Mouse (Mus musculus) embryonic stem cell, embryonic (primary cell): ENCODE data around the gene Notch2.
"Not testable (repeated sequence)": the region's sequence is repeated elsewhere in the genome, so short reads cannot be mapped to it uniquely, and the experiment has no call there.

Experiments used
- CTCF ChIA-PET, 4 experiments: fragments of 300-600 bp in 2 of 4; fragments of 350-600 bp in 2 of 4; sonication (Branson Sonifier 250); formaldehyde crosslinking; loops; one replicate each; lab custom pipeline; 2022; ENCODE audit warnings: inconsistent platforms in 2 of 4; lab: Charles Lee
- POLR2A ChIA-PET, 4 experiments: fragments of 300-600 bp in 2 of 4; fragments of 350-600 bp in 2 of 4; sonication (Branson Sonifier 250); formaldehyde crosslinking; loops; one replicate each; lab custom pipeline; 2022; ENCODE audit warnings: antibody characterized with exemption in 4 of 4, inconsistent platforms in 1 of 4; lab: Charles Lee

Gene Notch2

DNA sequence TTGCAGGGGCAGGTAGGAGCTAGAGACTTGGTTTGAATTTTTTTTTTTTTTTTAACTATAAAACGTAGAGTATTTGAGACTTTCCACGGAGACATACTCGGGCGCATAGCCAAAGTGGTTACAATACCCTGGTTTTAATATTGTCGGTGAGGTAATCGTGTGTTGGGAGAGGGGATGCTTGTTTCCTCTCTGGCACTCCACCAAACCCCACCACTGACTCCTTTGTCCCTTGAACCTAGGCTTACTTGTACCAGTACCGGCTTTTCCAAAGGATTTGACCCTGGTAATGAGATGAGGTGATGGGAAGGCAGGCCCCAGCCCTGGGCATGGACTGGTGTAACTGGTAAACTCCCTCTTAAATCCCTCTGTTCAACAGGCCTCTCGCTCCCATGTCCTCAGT, 25.3 kb downstream of the Notch2 start:
- ChIA-PET CTCF (interaction anchor here in 1 of 4 experiments (0.6 kb wide), 1 partner anchor 1760 kb away, joined by 4 read pairs; no protein-coding TSS in a partner anchor), POLR2A (interaction anchor here in 3 of 4 experiments (0.7 to 1.5 kb wide), 5 partner anchors 8 to 130 kb away, joined by 3 to 7 read pairs (median 5); no protein-coding TSS in a partner anchor)

DNA sequence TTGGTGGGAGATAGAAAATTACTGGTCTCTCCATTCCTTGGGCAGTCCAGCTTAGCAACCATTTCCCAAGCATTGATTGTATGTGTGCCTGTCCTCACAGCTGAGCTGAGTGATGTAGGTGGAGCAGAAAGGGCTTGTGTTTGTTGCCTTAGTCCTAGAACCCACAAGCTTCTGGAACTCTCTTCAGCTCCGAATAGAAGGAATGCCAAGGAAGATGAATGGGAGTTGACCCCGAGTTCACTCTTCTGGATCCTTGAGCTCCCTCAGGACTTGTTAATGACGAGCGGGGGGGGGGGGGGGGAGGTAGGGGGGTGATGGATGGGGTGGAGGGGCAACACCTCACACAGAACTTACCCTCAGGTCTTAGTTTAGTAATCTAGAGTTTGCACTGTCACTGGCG, 25.9 kb downstream of the Notch2 start:
- CTCF ChIA-PET: interaction anchor here in 1 of 4 experiments (0.6 kb wide), 1 partner anchor 1760 kb away, joined by 4 read pairs; no protein-coding TSS in a partner anchor
- POLR2A ChIA-PET: interaction anchor here in 2 of 4 experiments (0.8 to 1.5 kb wide), 6 partner anchors 9 to 27 kb away, joined by 3 to 7 read pairs (median 4); partner anchors contain the start of gene Notch2 (in 2 of the 2)

DNA sequence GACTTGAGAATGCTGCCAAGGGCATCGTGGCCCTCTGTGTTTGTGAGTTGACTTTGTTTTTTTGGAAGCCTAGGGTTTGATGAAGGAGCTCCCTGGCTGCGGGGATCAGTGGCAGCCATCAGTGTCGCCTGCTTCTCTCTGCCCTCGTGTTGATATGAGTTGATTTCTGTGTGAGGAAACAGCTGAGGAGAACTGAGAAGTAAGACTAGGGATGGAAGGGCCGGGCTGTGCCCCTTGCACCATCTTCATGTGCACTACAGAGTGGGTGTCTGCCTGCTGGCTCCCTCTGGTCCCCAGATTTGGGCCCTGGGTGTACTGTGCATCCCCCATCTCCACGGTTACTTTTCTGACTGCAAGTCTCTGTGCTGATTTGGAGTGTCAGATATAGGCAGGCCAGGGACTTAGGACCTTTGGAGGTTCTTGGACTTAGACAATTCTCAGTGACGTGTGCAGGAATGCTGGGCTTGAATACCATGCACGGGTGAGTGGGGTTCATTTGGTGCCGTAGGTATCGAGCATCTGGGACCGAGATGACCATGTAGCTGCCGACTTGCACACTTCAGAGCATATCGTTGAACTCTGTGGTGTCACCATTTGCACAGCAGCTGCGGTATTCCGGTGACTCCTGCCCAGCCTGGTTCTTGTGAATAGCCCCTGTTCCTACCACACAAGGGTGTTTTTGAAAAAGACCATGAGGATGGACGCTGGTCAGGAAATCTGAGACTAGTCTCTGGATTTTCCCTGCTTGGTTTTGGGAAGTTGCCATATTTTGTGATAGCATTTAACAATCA, 26.5 kb downstream of the Notch2 start:
- ChIA-PET POLR2A (interaction anchor here in 2 of 4 experiments (0.8 to 1.5 kb wide), 5 partner anchors 9 to 27 kb away, joined by 3 to 5 read pairs (median 4); partner anchors contain the start of gene Notch2 (in 2 of the 2)), CTCF (no interaction called here)

DNA sequence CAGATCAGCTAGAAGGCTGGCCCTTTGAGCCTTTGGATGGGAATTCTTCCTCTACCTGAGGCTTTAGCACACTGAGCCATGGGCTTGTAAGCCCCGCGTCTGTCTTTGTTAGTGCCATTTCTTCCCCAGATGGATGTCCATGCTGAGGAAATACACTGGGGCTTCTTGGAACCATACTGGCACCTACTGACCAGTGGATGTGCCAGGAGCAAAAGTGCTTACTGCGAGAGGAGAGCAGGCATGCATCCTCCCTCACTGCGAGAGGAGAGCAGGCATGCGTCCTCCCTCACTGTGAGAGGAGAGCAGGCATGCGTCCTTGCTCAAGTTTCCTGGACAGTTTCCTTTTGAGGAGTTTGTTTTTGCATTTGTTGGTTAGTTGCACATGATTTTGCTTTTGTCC, 27.5 kb downstream of the Notch2 start:
- CTCF ChIA-PET: interaction anchor here in 1 of 4 experiments (1.0 kb wide), 1 partner anchor 58 kb away, joined by 3 read pairs; no protein-coding TSS in a partner anchor
- POLR2A ChIA-PET: interaction anchor here in 1 of 4 experiments (1.4 to 1.5 kb wide), 2 partner anchors 16 to 27 kb away, joined by 4 read pairs; partner anchors contain the start of gene Notch2

DNA sequence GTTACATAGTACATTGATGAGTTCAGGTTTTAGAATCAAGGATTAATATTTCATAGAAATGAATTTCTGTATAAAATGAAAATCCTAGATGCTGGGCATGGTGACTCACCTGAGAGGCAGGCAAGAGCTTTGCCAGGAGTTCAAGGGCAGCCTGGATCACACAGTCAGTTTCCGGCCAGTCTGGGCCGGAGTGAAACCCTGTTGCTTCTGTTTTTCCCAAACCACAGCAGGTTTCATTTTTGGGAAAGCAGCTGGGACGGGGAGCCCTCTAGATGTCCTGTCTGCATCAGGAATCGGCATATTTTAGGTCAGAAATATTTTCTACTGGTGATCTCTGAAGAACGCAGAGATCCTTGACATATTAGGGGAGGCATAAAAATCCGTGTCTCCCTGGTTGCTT, 29.0 kb downstream of the Notch2 start:
- POLR2A ChIA-PET: interaction anchor here in 2 of 4 experiments (0.6 to 1.6 kb wide), 6 partner anchors 18 to 1555 kb away, joined by 3 to 5 read pairs (median 4); partner anchors contain the start of gene Notch2 (in 2 of the 2)

DNA sequence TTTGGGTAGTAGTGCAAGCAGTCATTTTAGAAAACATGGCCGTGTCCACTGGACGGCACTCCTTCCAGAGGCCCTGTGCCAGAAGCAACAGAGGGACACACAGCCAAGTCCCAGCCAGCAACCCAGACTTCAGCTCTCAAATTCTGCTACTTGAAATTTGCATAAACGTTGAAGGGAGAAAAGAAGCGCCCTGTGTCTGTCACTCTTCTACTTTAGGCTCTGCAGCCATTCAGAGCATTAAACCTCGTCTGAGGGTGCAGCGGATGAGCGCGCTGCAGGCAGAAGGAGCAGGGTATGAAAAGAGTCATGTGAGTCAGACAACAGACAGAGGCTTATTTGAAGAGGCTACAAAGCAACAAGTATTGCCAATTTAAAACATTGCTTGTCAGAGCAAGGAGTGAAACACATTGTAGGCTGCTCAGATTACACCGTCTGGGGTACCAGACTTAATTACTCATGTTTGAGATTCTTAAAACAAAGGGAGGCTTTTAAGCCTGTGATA, 29.7 kb downstream of the Notch2 start:
- ChIA-PET POLR2A (interaction anchor here in 3 of 4 experiments (0.7 to 1.6 kb wide), 4 partner anchors 29 to 203 kb away, joined by 3 to 4 read pairs (median 3); partner anchors contain the start of gene Notch2 (in 2 of the 3)), CTCF (interaction anchor here in 1 of 4 experiments (0.6 kb wide), 1 partner anchor 359 kb away, joined by 3 read pairs; no protein-coding TSS in a partner anchor)

More for the DNA sequence above, 29.0 kb downstream of the Notch2 start:
- CTCF ChIA-PET: interaction anchor here in 2 of 4 experiments (0.6 to 0.7 kb wide), 2 partner anchors 116 to 358 kb away, joined by 3 to 9 read pairs; no protein-coding TSS in a partner anchor

DNA sequence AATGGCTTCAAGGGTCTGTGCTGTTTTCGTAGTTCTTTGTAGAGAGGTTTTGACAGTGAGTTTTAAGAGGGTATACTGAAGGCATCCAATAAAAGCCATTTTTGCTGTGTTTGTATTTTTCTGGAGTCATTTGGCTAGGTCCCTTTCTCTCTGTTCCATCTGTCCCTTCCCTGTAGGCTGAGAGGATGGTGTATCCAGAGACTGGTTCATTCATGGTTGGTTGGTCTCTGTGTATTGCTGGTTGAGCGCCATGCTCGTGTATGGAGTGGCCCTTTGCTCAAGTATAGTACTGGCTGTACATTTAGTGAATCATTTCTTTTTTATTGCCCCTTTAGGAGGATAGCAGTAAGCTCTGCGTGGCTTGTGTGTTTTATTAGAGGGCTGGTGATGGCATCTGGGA, 30.3 kb downstream of the Notch2 start:
- ChIA-PET CTCF (no interaction called here), POLR2A (interaction anchor here in 1 of 4 experiments (1.6 kb wide), 2 partner anchors 11 to 30 kb away, joined by 4 read pairs; partner anchors contain the start of gene Notch2)

DNA sequence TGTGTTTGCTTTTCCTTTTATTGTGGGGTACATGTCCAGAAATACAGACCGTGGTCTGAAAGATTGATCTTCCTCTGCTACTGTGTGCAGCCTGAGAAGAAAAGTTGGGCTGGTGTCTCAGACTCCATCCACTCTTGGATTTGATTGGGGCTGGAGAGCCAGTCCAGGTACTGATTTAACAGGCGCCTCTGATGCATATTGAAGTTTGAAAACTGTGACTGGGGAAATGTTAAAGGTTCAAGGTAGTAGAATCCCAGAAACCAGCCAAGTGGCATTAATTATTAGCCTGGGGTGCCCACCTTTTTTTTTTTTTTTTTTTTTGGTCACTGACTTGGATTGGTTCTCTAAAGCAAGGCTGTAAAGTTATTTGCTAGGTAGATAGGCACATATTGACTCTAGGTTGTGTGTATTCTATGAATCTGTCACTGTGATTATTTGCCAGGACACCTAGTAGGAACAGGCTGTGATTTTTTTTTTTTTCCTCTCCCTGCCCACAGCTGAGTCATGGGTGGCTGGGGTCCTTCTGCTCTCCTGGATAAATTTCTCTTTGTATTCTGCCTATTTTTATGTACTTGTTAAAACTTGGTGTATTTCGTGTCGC, 31.5 kb downstream of the Notch2 start:
- ChIA-PET CTCF (interaction anchor here in 1 of 4 experiments (0.7 kb wide), 1 partner anchor 7 kb away, joined by 3 read pairs; no protein-coding TSS in a partner anchor), POLR2A (interaction anchor here in 2 of 4 experiments (0.7 to 1.7 kb wide), 6 partner anchors 7 to 153 kb away, joined by 3 to 5 read pairs (median 4); no protein-coding TSS in a partner anchor)

DNA sequence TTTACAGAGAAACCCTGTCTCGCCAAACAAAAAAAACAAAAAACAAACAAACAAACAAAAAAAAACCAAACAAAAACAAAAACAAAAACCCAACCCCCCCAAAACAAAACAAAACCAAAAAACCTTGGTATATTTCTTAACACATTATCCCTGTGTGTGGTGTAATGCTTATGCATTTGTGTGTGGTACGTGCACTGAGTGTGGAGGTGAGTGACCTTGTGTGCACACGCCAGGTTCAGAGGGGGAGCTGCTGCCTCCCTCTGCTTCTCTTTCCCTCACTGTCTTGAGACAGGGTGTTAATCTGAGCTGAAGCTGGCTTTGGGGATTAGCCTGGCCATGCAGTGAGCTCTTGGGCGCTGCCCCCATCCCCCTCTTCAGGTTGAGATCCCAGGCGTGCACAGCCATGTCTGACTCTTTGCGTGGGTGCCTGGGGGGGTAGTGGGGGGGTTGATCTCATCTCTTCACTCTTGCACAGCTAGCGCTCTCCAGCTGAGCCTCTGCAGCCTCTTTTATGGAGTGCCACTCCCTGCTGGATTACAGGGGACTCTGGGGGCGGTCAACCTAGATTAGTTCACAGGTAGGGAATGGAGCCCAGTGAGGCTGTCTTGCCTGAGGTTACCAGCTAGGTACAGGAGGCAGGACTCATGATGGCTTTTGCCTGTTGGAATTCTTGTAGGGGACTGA, 32.3 kb downstream of the Notch2 start:
- CTCF ChIA-PET: interaction anchor here in 3 of 4 experiments (0.6 to 0.7 kb wide), 3 partner anchors 8 to 268 kb away, joined by 3 to 9 read pairs (median 3); no protein-coding TSS in a partner anchor

DNA sequence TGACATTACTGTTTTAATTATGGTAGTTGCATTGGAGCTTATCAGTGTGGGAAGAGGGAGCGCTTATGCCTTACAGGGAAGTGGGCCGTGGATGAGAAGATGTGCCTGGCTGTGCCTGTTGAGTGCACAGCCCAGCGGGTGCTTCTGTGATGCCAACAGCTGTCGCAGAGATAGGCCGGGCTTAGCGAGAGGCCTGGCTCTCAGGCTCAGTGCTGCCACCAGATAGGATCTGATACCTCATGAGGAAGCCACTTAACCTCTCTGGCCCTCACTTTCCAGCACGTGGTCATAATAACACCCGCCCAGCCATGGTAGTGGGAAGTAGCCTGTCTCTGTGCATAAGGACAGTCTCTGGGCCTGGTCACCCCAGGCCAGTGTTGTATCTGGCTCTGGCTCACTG, 33.0 kb downstream of the Notch2 start:
- POLR2A ChIA-PET: interaction anchor here in 3 of 4 experiments (0.5 to 1.7 kb wide), 6 partner anchors 9 to 39 kb away, joined by 3 to 6 read pairs (median 4); partner anchors contain the start of gene Notch2 (in 2 of the 3)
- CTCF ChIA-PET: interaction anchor here in 1 of 4 experiments (0.6 kb wide), 1 partner anchor 124 kb away, joined by 3 read pairs; no protein-coding TSS in a partner anchor

More for the DNA sequence above, 32.3 kb downstream of the Notch2 start:
- POLR2A ChIA-PET: interaction anchor here in 3 of 4 experiments (0.6 to 1.7 kb wide), 9 partner anchors 8 to 456 kb away, joined by 3 to 6 read pairs (median 4); partner anchors contain the start of gene Notch2 (in 2 of the 3)

DNA sequence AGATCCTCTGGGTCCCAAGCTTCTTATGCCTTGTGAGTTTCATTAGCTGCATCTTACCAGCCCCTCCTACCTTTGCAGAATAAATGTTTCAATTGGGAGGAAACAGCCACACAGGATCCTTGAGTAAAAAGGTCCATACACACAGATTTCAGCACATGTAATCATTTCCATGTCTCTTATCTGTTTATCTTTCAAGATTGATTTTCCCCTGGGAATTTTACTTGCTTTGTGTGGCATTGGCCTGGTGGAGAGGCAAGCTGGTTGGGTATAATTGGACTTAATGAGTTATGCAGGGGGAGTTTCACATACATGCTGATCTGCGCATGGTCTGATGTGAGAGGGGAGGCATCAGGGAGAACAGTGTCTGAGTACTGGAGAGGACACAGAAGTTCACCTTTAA, 36.3 kb downstream of the Notch2 start:
- POLR2A ChIA-PET: interaction anchor here in 1 of 4 experiments (0.7 kb wide), 1 partner anchor 62 kb away, joined by 3 read pairs; no protein-coding TSS in a partner anchor
- CTCF ChIA-PET: no interaction called here

DNA sequence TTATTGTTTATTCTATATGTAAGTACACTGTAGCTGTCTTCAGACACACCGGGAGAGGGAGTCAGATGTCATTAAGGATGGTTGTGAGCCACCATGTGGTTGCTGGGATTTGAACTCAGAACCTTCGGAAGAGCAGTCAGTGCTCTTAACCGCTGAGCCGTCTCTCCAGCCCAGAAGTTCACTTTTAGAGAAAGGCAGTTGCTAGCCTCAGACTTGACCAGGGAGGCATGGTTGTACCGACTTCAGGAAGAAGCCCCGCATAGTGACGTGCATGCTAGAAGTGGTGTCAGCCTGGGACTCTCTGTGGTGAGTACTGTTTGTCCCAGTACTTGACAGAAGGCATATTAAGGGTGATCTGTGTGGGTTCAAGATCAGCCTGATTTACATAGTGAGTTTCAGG, 36.8 kb downstream of the Notch2 start:
- POLR2A ChIA-PET, CTCF ChIA-PET: not testable (repeated sequence)

DNA sequence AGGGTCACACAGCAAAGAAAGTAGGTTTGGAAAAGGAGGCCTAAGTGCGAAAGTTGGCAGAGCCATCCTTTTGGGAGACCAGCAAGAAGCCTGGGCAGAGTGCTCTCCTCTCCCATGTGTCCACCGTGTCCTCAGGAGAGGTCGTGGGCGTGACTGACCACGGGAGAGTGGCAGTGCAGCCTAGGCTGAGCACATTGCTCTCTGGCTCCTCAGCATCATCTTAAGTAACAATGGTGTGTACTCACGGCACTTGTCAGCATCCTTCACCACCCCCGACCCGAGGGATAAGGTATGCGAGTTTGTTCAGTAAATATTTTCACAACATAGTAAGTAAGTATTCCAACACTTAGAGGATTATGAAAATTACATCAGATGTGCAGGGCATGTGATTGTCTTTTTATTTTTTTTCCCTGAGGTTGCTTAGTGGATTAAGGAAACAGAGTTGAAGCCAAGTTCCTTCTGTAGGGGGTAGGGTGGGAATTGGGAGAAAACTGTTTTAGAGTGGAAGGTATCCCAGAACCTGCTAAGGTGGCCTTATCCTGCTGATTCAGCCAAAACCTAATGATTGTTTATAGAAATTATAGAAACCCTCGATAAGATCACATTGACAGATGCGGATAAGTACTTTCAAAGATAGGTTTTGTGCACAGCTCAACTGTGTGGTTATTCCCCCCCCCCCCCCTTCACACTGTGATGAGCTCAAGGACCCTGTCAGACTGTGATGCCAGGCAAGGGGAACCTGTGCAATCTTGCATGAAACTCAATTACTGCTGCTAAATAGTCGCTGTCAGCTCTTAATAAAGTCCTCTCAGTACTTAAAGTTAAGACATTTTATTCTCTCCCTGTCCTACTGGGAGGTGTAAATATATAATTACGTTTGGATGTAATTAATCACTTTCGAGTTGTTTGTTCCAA, 37.4 kb downstream of the Notch2 start:
- ChIA-PET CTCF (no interaction called here), POLR2A (no interaction called here)

DNA sequence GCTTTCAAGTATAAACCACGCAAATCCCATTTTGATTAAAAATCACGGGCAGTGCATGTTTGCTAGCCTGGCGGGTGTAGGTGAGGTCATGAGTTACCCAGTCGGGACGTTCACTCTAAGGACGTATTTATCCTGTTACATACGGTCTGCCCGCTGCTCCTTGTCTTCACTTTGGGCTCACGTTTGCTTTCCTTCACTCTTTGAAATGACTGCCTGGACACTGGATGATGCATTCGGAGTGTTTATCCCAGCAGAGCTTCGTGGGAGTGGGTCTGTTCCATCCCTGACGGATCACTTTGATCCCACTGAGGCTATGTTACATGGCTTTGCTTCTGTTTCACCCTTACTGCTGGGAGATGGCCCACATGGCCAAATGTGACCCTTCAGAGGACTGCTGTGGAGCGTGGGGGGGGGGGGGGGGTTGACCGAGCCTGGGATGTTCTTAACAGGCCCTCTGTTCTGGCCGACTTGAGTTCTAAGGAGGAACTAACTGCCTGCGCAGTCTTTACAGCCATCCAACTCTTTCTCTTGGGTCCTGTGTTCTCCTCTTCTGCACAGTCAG, 38.2 kb downstream of the Notch2 start:
- ChIA-PET CTCF (no interaction called here), POLR2A (no interaction called here)

DNA sequence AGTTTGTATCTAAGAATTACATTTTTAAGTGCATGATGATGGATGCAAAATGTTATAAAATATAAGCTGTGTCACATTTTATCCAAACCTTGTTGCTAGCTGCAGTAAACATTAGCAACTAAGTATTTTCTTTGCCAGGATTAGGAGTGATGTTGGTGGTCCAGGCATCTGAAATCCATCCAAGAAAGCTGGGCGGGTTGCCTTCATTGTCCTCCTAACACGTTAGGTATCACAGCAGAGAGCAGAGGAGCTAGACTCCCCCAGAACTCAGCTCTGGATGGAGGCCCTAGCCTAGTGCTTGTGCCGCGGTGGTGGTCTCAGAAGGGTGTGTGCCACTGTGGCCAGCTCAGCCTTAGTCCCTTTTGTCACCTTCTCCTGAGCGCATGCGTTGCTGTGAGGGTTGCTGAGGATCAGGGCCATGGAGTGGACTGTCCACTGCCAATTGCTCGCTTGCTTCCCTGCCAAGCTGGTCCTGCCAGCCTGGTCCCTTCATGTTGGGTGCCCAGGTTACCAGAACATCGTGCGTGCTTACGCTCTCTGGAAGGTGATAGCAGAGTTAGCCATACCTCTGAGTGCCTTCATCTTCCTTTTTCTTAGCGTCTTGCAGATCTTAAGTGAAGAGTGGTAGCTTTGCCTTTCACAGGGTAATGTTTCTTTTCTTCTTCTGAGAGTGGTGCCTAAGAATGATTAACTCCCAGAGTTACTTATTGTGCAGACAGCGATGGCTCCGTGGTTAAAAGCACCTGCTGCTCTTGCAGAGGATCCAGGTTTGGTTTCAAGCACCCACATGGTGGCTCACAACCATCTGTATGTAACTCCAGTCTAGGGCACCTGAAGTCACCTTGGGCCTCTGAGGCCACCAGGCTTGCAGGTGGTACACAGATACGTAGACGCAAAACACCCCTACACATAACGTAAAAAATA, 39.4 kb downstream of the Notch2 start:
- CTCF ChIA-PET: no interaction called here
- POLR2A ChIA-PET: interaction anchor here in 1 of 4 experiments (0.9 kb wide), 1 partner anchor 10 kb away, joined by 3 read pairs; no protein-coding TSS in a partner anchor
